Mouse (Mus musculus): ENCODE results near the gene Slc5a7. TPM values are rescaled to one million over a fixed set of nuclear protein-coding genes. Genes with fewer than 3 reads are reported as not detected.

The Slc5a7 gene
- total RNA-seq (2021) = 1 to 10 TPM in 1 of 2 experiments, under 1 TPM in 1; 0.76 to 1.8 TPM

GRCm38 (mm10) chr17:54298934-54299333 is at the start of gene Slc5a7:
TSS of gene Slc5a7 (minus strand) at chr17:54299034.
- intact Hi-C loops (cut with DNase I) = no loop called here
- DNase-seq = no peak

GRCm38 (mm10) chr17:54347672-54348071 is 48.8 kb upstream of the Slc5a7 start:
- no peak for DNase-seq
- intact Hi-C loops (cut with DNase I) = loop anchor here (10.0 kb wide), 1 partner anchor 333 kb away; no protein-coding TSS in a partner anchor

- DNase-seq = no peak
- intact Hi-C loops (cut with DNase I) = loop anchor here (5.0 to 10.0 kb wide), 2 partner anchors 276 to 329 kb away; no protein-coding TSS in a partner anchor
Measured at GRCm38 (mm10) chr17:54343395-54343794, 44.6 kb upstream of the Slc5a7 start.

- DNase-seq = peak; percentile 8
- intact Hi-C loops (cut with DNase I) = no loop called here
Measured at GRCm38 (mm10) chr17:54298232-54298924, 456 bp downstream of the Slc5a7 start.

GRCm38 (mm10) chr17:54250783-54251182 is 48.1 kb downstream of the Slc5a7 start:
- no peak for DNase-seq
- intact Hi-C loops (cut with DNase I) = no loop called here

GRCm38 (mm10) chr17:54243650-54244300 is 55.1 kb downstream of the Slc5a7 start:
- intact Hi-C loops (cut with DNase I) = no loop called here
- no peak for DNase-seq

GRCm38 (mm10) chr17:54239435-54239834 is 59.4 kb downstream of the Slc5a7 start:
- intact Hi-C loops (cut with DNase I) = no loop called here
- no peak for DNase-seq
